In the genomic region with DNA sequence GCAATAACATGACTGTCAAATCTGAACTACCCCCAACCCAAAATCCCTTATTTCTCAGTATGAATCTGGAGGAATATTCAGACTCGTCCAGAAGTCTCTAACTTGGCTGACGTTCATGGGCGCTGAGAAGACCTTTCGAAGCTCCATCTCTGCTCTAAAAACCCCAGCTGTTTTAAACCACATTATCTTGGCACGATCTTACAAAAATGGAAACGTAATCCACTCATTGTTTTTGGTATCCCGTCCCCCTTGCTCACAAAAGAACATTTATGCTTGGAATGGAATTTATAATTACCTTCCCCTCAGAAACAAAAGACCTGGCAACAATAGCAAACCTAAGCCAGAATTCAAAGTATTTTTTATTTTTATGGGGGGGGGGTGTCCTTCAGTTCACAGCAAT, we compare ENCODE assay signal across 13 mouse cellular contexts.
A peak's percentile ranks its signal among the peaks of the same experiment; 100 is the strongest.
DNase-seq lines count a peak whose midpoint lies in the region; ATAC-seq and TF ChIP-seq lines count a peak whose summit lies in the region.
"Had no signal": no experiment of that assay in that cellular context is flagged by ENCODE, and none has a peak within 500 bp of the region (broad histone marks: within the 10 kb centered on the region; RNA-seq: fewer than 3 reads in every experiment).

No protein-coding gene starts in this region.

- no peak for ATAC-seq in forebrain, postnatal 0 days
- ATAC-seq in midbrain, embryonic 15.5 days (replicated peaks): no peak

- no peak for DNase-seq in layer of hippocampus, adult 2 months (ENCODE audit: low spot score in 2 of 2)
- no peak for DNase-seq in layer of hippocampus, adult 18-20 months (ENCODE audit: low spot score in 2 of 2)
- no peak for DNase-seq in embryonic facial prominence, embryonic 10.5 days (ENCODE audit: low spot score)
- no peak for DNase-seq in forebrain, postnatal 0 days
- no peak for DNase-seq in kidney, adult 18-20 months
- no peak for DNase-seq in frontal cortex, postnatal 10 days (ENCODE audit: low spot score in 2 of 2)
- no peak for DNase-seq in gastrocnemius, postnatal 14 days
- DNase-seq: cerebellum, adult 9-11 months; kidney, postnatal 4 days; lung, adult 18-20 months; thymus, postnatal 25 days had no signal

- no peak overlapping the region for H3K4me2 ChIP-seq in forebrain, postnatal 0 days (ENCODE audit: low read depth)
- no peak overlapping the region for H3K4me2 ChIP-seq in midbrain, embryonic 15.5 days
- H3K4me2 ChIP-seq: embryonic facial prominence, embryonic 12.5 days had no signal

- no peaks in the 10 kb centered on the region for H3K27me3 ChIP-seq in embryonic facial prominence, embryonic 10.5 days (replicated peaks; ENCODE audit: low read depth, poor library complexity, severe bottlenecking)
- no peaks in the 10 kb centered on the region for H3K27me3 ChIP-seq in forebrain, postnatal 0 days (ENCODE audit: insufficient read depth, low read length)
- H3K27me3 ChIP-seq in midbrain, embryonic 15.5 days (replicated peaks): no peaks in the 10 kb centered on the region
- H3K27me3 ChIP-seq: embryonic facial prominence, embryonic 12.5 days had no signal

- WGBS in embryonic facial prominence, embryonic 10.5 days: 49% methylated on average over 7 of the region's 7 CpGs
- 14% methylated on average over 7 of the region's 7 CpGs for WGBS in forebrain, postnatal 0 days
- WGBS in midbrain, embryonic 15.5 days: 17% methylated on average over 7 of the region's 7 CpGs

- no peak overlapping the region for H3K4me3 ChIP-seq in layer of hippocampus, adult 2 months
- no peak overlapping the region for H3K4me3 ChIP-seq in embryonic facial prominence, embryonic 10.5 days
- no peak overlapping the region for H3K4me3 ChIP-seq in forebrain, postnatal 0 days (ENCODE audit: low read depth, low read length)
- H3K4me3 ChIP-seq in midbrain, embryonic 15.5 days: no peak overlapping the region
- H3K4me3 ChIP-seq: embryonic facial prominence, embryonic 12.5 days had no signal

- TF ChIP-seq CTCF in layer of hippocampus, adult 2 months (conservative IDR thresholded peaks at IDR 0.05): no peak
- TF ChIP-seq CTCF in forebrain, postnatal 0 days (IDR thresholded peaks at IDR 0.05; ENCODE audit: low read depth): no peak

- no peak overlapping the region for H3K9ac ChIP-seq in forebrain, postnatal 0 days
- no peak overlapping the region for H3K9ac ChIP-seq in midbrain, embryonic 15.5 days
- H3K9ac ChIP-seq: embryonic facial prominence, embryonic 12.5 days had no signal

- peak overlapping the region; percentile 87 for H3K27ac ChIP-seq in layer of hippocampus, adult 2 months
- H3K27ac ChIP-seq in embryonic facial prominence, embryonic 10.5 days (replicated peaks): 0 out of 2 replicates have a peak overlapping the region, but pooled peaks have one; percentile 44
- peak overlapping the region; percentile 17; the same call in 1 of the 2 replicates for H3K27ac ChIP-seq in forebrain, postnatal 0 days (ENCODE audit: low read depth, low read length)
- peak overlapping the region; percentile 49; the same call in 1 of the 2 replicates for H3K27ac ChIP-seq in midbrain, embryonic 15.5 days
- H3K27ac ChIP-seq: embryonic facial prominence, embryonic 12.5 days had no signal

- peaks cover 22% of the 10 kb centered on the region for H3K36me3 ChIP-seq in embryonic facial prominence, embryonic 10.5 days (replicated peaks)
- H3K36me3 ChIP-seq in forebrain, postnatal 0 days (ENCODE audit: insufficient read depth): no peaks in the 10 kb centered on the region
- H3K36me3 ChIP-seq in midbrain, embryonic 15.5 days (replicated peaks): no peaks in the 10 kb centered on the region

- no peaks in the 10 kb centered on the region for H3K9me3 ChIP-seq in embryonic facial prominence, embryonic 10.5 days
- H3K9me3 ChIP-seq in forebrain, postnatal 0 days (ENCODE audit: low read length): no peaks in the 10 kb centered on the region
- no peaks in the 10 kb centered on the region for H3K9me3 ChIP-seq in midbrain, embryonic 15.5 days
- H3K9me3 ChIP-seq: embryonic facial prominence, embryonic 12.5 days had no signal

- intact Hi-C loops in gastrocnemius, postnatal 14 days (cut with DNase I; ENCODE audit: low total_unique reads): no loop called here

- peaks cover 87% of the 10 kb centered on the region for H3K4me1 ChIP-seq in embryonic facial prominence, embryonic 10.5 days
- peaks cover 33% of the 10 kb centered on the region for H3K4me1 ChIP-seq in forebrain, postnatal 0 days (ENCODE audit: insufficient read depth)
- peaks cover 54% of the 10 kb centered on the region for H3K4me1 ChIP-seq in midbrain, embryonic 15.5 days

Comparison
In these comparisons a context has a peak if more than half of its experiments do, and no peak if none do; other contexts are left out.
1. H3K27ac ChIP-seq: peak in every context shown above with its lines; median percentile 87 in layer of hippocampus, adult 2 months; 49 in midbrain, embryonic 15.5 days; 44 in embryonic facial prominence, embryonic 10.5 days; 17 in forebrain, postnatal 0 days.